Mouse (Mus musculus): ENCODE measurements at regions not wholly inside any gene's neighbourhood (a gene's known extent, or its start where the extent isn't known, plus 50 kb on each side); places are given as distances from the start of the nearest gene placed in this dataset.

DNA sequence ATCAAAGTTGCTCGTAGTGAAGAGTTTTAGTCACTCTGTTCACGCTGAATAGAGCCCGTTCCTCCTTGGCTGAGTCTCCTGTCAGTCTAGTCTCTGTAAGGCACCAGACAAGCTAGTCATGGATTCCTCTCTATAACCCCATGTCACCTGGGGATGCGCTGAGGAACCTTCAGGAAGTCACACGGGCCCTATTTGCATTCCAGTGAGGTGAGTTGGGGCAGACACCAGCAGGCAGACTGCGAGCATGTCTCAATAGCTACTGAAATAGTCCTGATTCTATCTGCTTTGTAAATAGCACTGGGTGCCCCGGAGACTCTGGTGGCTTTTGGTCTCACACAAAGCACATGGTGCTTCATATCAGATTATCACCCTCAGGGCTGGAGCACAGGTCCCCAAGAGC lies 174.6 kb upstream of the Spdye4c start:
- Histone ChIP-seq H3K27me3 (ENCODE audit: control insufficient read depth, insufficient read depth, low read length) (no peaks in the 10 kb centered on the region), H3K4me3 (ENCODE audit: low read depth, low read length) (no peak overlapping the region), H3K9me3 (ENCODE audit: control insufficient read depth, low read length) (no peaks in the 10 kb centered on the region), H3K27ac (ENCODE audit: low read depth, low read length) (no peak overlapping the region), H3K4me1 (ENCODE audit: control insufficient read depth, insufficient read depth, low read length) (no peaks in the 10 kb centered on the region), H3K36me3 (ENCODE audit: control insufficient read depth, insufficient read depth, low read length) (no peaks in the 10 kb centered on the region), H3K9ac (replicated peaks; ENCODE audit: low read depth, low read length) (no peak overlapping the region), H3K4me2 (ENCODE audit: low read depth, low read length) (no peak overlapping the region)
- WGBS = 76% methylated on average over 7 of the region's 7 CpGs
- no peak for ATAC-seq (ENCODE audit: low read depth)

DNA sequence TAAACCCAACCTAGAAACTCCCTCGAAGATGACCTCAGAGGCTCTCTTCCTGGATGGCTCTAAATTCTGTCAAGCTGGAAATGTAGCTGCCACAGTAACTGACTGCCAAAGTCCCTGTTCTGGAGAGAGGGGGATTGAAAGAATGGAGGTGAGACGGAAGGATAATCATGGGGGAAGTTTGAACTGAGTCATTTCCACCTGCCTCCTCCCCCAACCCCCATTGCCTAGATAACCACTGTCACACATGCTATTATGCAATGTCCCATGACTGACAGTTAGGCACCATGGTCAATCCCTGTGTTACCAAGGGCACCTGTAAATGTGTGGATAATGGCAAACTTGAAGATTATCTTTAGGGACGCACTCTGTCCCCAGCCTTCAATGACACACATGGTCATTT lies 172.0 kb upstream of the Spdye4c start:
- Histone ChIP-seq H3K36me3 (ENCODE audit: control insufficient read depth, insufficient read depth, low read length) (no peaks in the 10 kb centered on the region), H3K9ac (replicated peaks; ENCODE audit: low read depth, low read length) (no peak overlapping the region), H3K4me1 (ENCODE audit: control insufficient read depth, insufficient read depth, low read length) (no peaks in the 10 kb centered on the region), H3K4me2 (ENCODE audit: low read depth, low read length) (no peak overlapping the region), H3K27ac (ENCODE audit: low read depth, low read length) (no peak overlapping the region), H3K9me3 (ENCODE audit: control insufficient read depth, low read length) (no peaks in the 10 kb centered on the region), H3K27me3 (ENCODE audit: control insufficient read depth, insufficient read depth, low read length) (no peaks in the 10 kb centered on the region), H3K4me3 (ENCODE audit: low read depth, low read length) (no peak overlapping the region)
- WGBS = 72% methylated on average over 3 of the region's 3 CpGs
- ATAC-seq (ENCODE audit: low read depth) = no peak

DNA sequence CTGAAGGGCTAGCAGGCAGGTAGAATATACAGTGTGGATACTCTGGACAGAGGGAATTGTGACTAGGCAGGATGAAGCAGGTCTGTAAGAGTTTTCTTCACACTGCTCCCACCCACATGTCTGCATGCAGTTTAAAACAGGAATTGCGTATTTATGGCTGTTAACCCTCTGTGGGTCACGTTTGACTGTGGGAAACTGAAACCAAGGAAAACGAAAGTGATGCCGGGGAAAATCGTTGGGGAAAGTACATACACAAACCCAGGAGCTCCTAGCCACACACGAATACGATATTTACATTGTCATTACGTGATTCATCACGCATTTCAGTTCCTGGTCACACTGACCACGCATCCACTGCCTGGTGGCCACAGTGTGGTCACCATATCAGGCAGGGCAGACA lies 170.6 kb upstream of the Spdye4c start:
- no peaks in the 10 kb centered on the region for H3K4me1 ChIP-seq (ENCODE audit: control insufficient read depth, insufficient read depth, low read length)
- no peak overlapping the region for H3K9ac ChIP-seq (replicated peaks; ENCODE audit: low read depth, low read length)
- no peaks in the 10 kb centered on the region for H3K27me3 ChIP-seq (ENCODE audit: control insufficient read depth, insufficient read depth, low read length)
- H3K4me3 ChIP-seq (ENCODE audit: low read depth, low read length) = no peak overlapping the region
- 85% methylated on average over 10 of the region's 10 CpGs for WGBS
- H3K4me2 ChIP-seq (ENCODE audit: low read depth, low read length) = no peak overlapping the region
- ATAC-seq (ENCODE audit: low read depth) = no peak
- H3K27ac ChIP-seq (ENCODE audit: low read depth, low read length) = no peak overlapping the region
- H3K9me3 ChIP-seq (ENCODE audit: control insufficient read depth, low read length) = no peaks in the 10 kb centered on the region
- H3K36me3 ChIP-seq (ENCODE audit: control insufficient read depth, insufficient read depth, low read length) = no peaks in the 10 kb centered on the region

- 42% methylated on average over 6 of the region's 6 CpGs for WGBS
- Histone ChIP-seq H3K36me3 (ENCODE audit: control insufficient read depth, insufficient read depth, low read length) (no peaks in the 10 kb centered on the region), H3K27me3 (ENCODE audit: control insufficient read depth, insufficient read depth, low read length) (no peaks in the 10 kb centered on the region), H3K9ac (replicated peaks; ENCODE audit: low read depth, low read length) (no peak overlapping the region), H3K9me3 (ENCODE audit: control insufficient read depth, low read length) (no peaks in the 10 kb centered on the region), H3K4me2 (ENCODE audit: low read depth, low read length) (no peak overlapping the region), H3K4me1 (ENCODE audit: control insufficient read depth, insufficient read depth, low read length) (no peaks in the 10 kb centered on the region), H3K27ac (ENCODE audit: low read depth, low read length) (no peak overlapping the region), H3K4me3 (ENCODE audit: low read depth, low read length) (no peak overlapping the region)
- no peak for ATAC-seq (ENCODE audit: low read depth)
These were observed 168.3 kb upstream of the Spdye4c start for GRCm38 (mm10) chr2:128422677-128423076.

DNA sequence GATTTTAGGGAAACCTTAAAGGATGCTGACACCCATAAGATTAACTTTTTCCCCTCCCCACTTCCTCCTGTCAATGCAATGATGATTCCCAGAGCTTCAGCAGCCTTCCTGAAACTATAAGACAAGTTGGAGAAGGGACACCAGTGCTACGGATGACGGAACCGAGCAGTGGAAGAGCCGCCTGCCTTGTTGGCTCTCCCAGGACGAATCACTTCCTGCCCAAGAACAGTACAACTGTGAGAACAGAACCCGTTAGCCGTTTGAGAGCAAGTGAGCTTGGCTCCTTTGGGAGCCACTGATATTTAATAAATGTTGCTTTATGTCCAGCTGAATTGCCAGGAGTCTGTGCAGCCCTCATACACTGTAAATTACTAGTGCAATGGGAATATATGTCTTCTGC lies 166.8 kb upstream of the Spdye4c start:
- no peak overlapping the region for H3K4me3 ChIP-seq (ENCODE audit: low read depth, low read length)
- H3K4me2 ChIP-seq (ENCODE audit: low read depth, low read length) = no peak overlapping the region
- H3K9me3 ChIP-seq (ENCODE audit: control insufficient read depth, low read length) = no peaks in the 10 kb centered on the region
- H3K27ac ChIP-seq (ENCODE audit: low read depth, low read length) = no peak overlapping the region
- H3K4me1 ChIP-seq (ENCODE audit: control insufficient read depth, insufficient read depth, low read length) = no peaks in the 10 kb centered on the region
- no peaks in the 10 kb centered on the region for H3K36me3 ChIP-seq (ENCODE audit: control insufficient read depth, insufficient read depth, low read length)
- 75% methylated on average over 7 of the region's 7 CpGs for WGBS
- no peak overlapping the region for H3K9ac ChIP-seq (replicated peaks; ENCODE audit: low read depth, low read length)
- H3K27me3 ChIP-seq (ENCODE audit: control insufficient read depth, insufficient read depth, low read length) = no peaks in the 10 kb centered on the region
- no peak for ATAC-seq (ENCODE audit: low read depth)

GRCm38 (mm10) chr2:128427181-128427880 lies 163.7 kb upstream of the Spdye4c start:
- Histone ChIP-seq H3K27me3 (ENCODE audit: control insufficient read depth, insufficient read depth, low read length) (no peaks in the 10 kb centered on the region), H3K4me3 (ENCODE audit: low read depth, low read length) (no peak overlapping the region), H3K27ac (ENCODE audit: low read depth, low read length) (no peak overlapping the region), H3K4me1 (ENCODE audit: control insufficient read depth, insufficient read depth, low read length) (no peaks in the 10 kb centered on the region), H3K4me2 (ENCODE audit: low read depth, low read length) (no peak overlapping the region), H3K9me3 (ENCODE audit: control insufficient read depth, low read length) (no peaks in the 10 kb centered on the region), H3K9ac (replicated peaks; ENCODE audit: low read depth, low read length) (no peak overlapping the region), H3K36me3 (ENCODE audit: control insufficient read depth, insufficient read depth, low read length) (no peaks in the 10 kb centered on the region)
- 92% methylated on average over 6 of the region's 6 CpGs for WGBS
- no peak for ATAC-seq (ENCODE audit: low read depth)

DNA sequence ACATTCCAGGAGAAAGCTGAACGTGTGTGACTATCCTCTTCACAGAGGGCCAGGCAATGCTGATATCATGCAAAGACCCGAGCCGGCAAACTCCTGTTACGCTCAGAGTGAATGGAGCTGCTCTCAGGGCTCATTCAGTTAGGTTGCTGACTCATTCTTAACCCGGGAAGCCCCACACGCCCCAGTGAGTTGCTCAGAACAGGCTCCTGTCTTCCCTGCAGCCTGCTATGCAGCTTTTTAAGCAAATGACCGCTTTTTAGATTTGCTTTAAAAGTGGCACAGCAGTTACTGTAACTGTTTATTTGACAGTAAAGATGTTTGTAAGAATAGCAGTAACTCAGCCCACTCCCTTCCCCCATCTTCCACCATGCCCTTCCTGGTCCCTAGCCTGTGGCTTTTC lies 162.9 kb upstream of the Spdye4c start:
- Histone ChIP-seq H3K27me3 (ENCODE audit: control insufficient read depth, insufficient read depth, low read length) (no peaks in the 10 kb centered on the region), H3K9ac (replicated peaks; ENCODE audit: low read depth, low read length) (no peak overlapping the region), H3K4me2 (ENCODE audit: low read depth, low read length) (no peak overlapping the region), H3K4me1 (ENCODE audit: control insufficient read depth, insufficient read depth, low read length) (no peaks in the 10 kb centered on the region), H3K9me3 (ENCODE audit: control insufficient read depth, low read length) (no peaks in the 10 kb centered on the region), H3K4me3 (ENCODE audit: low read depth, low read length) (no peak overlapping the region), H3K27ac (ENCODE audit: low read depth, low read length) (no peak overlapping the region), H3K36me3 (ENCODE audit: control insufficient read depth, insufficient read depth, low read length) (no peaks in the 10 kb centered on the region)
- WGBS = 16% methylated on average over 7 of the region's 7 CpGs
- ATAC-seq (ENCODE audit: low read depth) = no peak

GRCm38 (mm10) chr2:128428651-128429633 lies 162.1 kb upstream of the Spdye4c start:
- H3K27ac ChIP-seq (ENCODE audit: low read depth, low read length) = no peak overlapping the region
- ATAC-seq (ENCODE audit: low read depth) = no peak
- H3K36me3 ChIP-seq (ENCODE audit: control insufficient read depth, insufficient read depth, low read length) = no peaks in the 10 kb centered on the region
- 71% methylated on average over 18 of the region's 18 CpGs for WGBS
- H3K9me3 ChIP-seq (ENCODE audit: control insufficient read depth, low read length) = no peaks in the 10 kb centered on the region
- no peaks in the 10 kb centered on the region for H3K27me3 ChIP-seq (ENCODE audit: control insufficient read depth, insufficient read depth, low read length)
- no peak overlapping the region for H3K4me2 ChIP-seq (ENCODE audit: low read depth, low read length)
- H3K4me1 ChIP-seq (ENCODE audit: control insufficient read depth, insufficient read depth, low read length) = no peaks in the 10 kb centered on the region
- H3K4me3 ChIP-seq (ENCODE audit: low read depth, low read length) = no peak overlapping the region
- no peak overlapping the region for H3K9ac ChIP-seq (replicated peaks; ENCODE audit: low read depth, low read length)

DNA sequence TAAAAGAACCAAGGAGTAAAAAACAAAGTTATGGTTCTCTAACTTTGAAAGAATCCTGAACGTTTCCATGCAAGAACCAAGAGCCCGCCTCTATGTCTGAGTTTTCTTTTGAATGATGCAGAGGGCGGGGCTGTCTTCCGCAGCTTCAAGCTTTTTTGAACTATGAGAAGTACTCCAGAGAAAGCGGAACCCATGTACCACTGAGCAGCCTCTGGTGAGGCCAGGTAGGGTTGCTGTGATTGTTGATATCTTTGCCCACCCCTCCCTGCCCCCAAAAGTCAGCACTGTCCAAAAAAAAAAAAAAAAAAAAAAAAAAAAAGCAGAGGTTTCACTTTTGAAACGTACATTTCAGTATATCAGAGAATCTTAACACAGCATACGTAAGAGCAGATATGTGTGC lies 161.2 kb upstream of the Spdye4c start:
- ATAC-seq (ENCODE audit: low read depth) = no peak
- WGBS = 82% methylated on average over 7 of the region's 7 CpGs
- no peaks in the 10 kb centered on the region for H3K9me3 ChIP-seq (ENCODE audit: control insufficient read depth, low read length)

More for the DNA sequence above, 161.2 kb upstream of the Spdye4c start:
- no peaks in the 10 kb centered on the region for H3K36me3 ChIP-seq (ENCODE audit: control insufficient read depth, insufficient read depth, low read length)
- H3K27ac ChIP-seq (ENCODE audit: low read depth, low read length) = no peak overlapping the region
- H3K4me3 ChIP-seq (ENCODE audit: low read depth, low read length) = no peak overlapping the region
- H3K27me3 ChIP-seq (ENCODE audit: control insufficient read depth, insufficient read depth, low read length) = no peaks in the 10 kb centered on the region
- no peak overlapping the region for H3K4me2 ChIP-seq (ENCODE audit: low read depth, low read length)
- H3K9ac ChIP-seq (replicated peaks; ENCODE audit: low read depth, low read length) = no peak overlapping the region
- H3K4me1 ChIP-seq (ENCODE audit: control insufficient read depth, insufficient read depth, low read length) = no peaks in the 10 kb centered on the region
